Mouse (Mus musculus): ENCODE measurements around the gene Tmem39a. TPM values are rescaled to one million over a fixed set of nuclear protein-coding genes. Genes with fewer than 3 reads are reported as not detected.

Tmem39a gene
- 43.6 TPM for polyA plus RNA-seq (2015; fragmentation: Illumina TruSeq; extraction: RNeasy Lipid Tissue Mini Kit (QIAGEN cat#74804); ENCODE audit: insufficient read depth, low read depth, low replicate concordance)

DNA sequence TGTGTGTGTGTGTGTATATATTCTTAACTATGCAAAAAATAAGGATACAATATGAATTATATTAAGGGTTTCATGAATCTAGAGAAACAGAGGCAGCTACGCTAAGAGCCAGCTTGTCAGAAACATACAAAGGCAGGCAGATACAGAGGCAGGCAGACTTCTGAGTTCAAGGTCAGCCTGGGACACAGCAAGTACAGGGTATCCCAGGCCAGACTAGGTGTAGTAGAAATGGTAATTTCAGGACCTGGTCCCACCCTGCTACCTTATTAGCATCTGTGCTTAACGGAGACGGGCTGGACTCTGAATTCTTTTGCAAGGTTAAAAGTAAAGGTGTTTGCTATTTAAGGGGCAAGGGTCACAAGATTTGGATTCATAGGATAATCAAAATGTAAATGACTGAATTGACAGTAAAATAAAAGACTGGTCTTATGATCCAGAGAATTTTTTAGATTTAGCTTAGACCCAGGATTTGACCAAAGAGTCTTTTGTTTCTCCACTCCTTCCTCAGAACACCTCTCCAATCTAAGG lies at the start of gene Tmem39a:
Gene Tmem39a, plus strand, starts transcription at position 478 of the 528 bp plus-strand sequence.

DNA sequence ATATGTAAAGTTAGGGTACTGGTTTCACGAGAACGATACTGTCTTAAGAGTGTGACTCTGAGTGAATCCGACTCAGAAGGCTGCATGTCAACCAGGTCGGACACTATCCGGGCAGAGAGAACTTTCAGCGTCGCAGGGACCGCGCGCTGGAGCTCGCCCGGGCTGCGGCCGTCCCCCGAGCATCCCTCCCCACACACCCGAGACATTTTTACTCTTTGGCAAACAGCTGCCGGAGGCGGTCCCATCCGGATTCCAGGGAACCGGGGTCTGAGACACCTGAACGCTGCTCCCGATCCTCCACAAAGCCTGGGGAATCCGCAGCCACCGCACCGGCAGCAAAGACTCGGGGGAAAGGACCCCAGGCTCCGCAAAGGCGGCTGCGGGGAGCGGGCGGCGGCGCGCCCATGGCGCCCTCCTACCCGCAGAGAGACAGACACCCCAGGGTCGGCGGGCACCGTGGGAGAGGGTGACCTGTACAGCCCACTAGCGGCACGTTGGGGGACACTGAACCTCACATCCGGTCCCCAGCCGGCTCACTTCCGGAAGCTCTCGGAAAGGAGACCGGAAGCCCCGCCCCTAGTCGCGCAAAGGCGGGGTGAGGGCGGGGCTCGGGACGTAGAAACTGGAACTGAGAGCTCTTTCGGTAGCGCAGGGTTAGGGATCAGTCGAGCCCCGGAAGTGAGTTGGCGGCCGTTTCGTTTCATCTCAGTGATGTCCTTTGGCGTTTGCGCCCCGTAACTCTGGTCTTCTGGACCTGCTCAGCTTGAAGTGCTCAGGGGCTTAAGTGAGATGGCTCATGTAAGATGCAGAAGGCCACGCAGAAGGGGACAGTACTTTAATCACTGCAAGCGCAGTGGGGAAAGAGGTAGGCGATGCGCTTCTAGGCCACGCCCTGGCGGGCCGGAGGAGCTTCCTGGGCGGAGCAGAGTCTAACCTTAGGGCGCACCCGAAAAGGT lies 36.1 kb upstream of the Tmem39a start, which contains the start of gene Timmdc1:
Gene Timmdc1, minus strand, starts transcription at position 535 of the 956 bp plus-strand sequence.

DNA sequence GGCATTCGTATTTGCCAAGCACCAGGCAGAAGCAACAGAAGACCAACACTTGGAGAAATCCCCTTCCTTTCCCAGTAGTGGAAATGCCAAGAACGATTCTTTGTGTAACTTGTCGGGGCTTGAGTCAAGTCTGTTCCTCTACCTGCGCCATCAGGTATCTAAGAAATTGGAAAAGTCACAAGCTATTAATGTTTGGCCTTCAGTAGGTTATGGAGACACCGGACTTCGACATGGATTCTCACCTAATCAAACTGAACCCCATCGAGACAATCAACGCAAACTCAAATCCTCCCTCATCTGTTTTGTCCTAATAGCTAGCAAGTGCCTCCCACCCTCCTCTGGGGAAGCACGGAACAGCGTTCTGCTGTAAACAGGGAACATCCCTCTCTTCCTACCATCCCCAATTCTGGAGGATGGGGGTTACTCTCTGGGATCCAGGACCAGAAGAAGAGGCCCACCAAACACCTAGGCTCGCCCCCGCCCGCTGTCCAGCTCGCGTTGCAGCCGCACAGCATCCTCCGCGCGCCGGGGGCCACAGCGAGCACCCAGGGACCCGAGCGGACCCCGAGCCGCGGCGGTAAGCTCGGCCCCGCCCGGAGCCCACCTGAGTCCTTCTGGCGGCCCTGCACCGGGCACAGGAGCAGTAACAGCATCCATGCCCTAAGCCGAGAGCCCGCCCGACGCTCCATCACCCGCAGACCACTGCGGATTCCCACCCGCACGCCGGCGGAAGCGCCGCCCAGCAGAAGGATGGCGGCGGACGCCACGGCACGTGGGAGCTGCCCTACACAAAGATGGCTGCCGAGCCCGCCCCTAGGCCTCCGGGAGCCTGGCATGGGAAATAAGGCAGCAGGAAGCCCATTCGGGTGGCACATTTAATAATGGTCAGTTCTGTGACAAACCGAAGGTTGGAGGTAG lies 8.8 kb upstream of the Tmem39a start, which contains the start of gene Poglut1:
Gene Poglut1, minus strand, starts transcription at position 780 of the 918 bp plus-strand sequence.

Other genes with a start within 250 kb of the Tmem39a start
- 0.72 TPM for gene Maats1, start 216.6 kb upstream of the Tmem39a start, polyA plus RNA-seq (2015; fragmentation: Illumina TruSeq; extraction: RNeasy Lipid Tissue Mini Kit (QIAGEN cat#74804); ENCODE audit: insufficient read depth, low read depth, low replicate concordance)
- 62.2 TPM for gene Cox17, start 211.7 kb upstream of the Tmem39a start, polyA plus RNA-seq (2015; fragmentation: Illumina TruSeq; extraction: RNeasy Lipid Tissue Mini Kit (QIAGEN cat#74804); ENCODE audit: insufficient read depth, low read depth, low replicate concordance)
- not detected for gene Gm21987, start 211.7 kb upstream of the Tmem39a start, polyA plus RNA-seq (2015; fragmentation: Illumina TruSeq; extraction: RNeasy Lipid Tissue Mini Kit (QIAGEN cat#74804); ENCODE audit: insufficient read depth, low read depth, low replicate concordance)
- gene Popdc2, start 196.5 kb upstream of the Tmem39a start, polyA plus RNA-seq (2015; fragmentation: Illumina TruSeq; extraction: RNeasy Lipid Tissue Mini Kit (QIAGEN cat#74804); ENCODE audit: insufficient read depth, low read depth, low replicate concordance): 0.63 TPM
- 7.4 TPM for gene Pla1a, start 125.6 kb upstream of the Tmem39a start, polyA plus RNA-seq (2015; fragmentation: Illumina TruSeq; extraction: RNeasy Lipid Tissue Mini Kit (QIAGEN cat#74804); ENCODE audit: insufficient read depth, low read depth, low replicate concordance)
- gene Adprh, start 106.0 kb upstream of the Tmem39a start, polyA plus RNA-seq (2015; fragmentation: Illumina TruSeq; extraction: RNeasy Lipid Tissue Mini Kit (QIAGEN cat#74804); ENCODE audit: insufficient read depth, low read depth, low replicate concordance): 5.6 TPM
- not detected for gene Cd80, start 103.1 kb upstream of the Tmem39a start, polyA plus RNA-seq (2015; fragmentation: Illumina TruSeq; extraction: RNeasy Lipid Tissue Mini Kit (QIAGEN cat#74804); ENCODE audit: insufficient read depth, low read depth, low replicate concordance)
- 5.5 TPM for gene Timmdc1, start 36.0 kb upstream of the Tmem39a start, polyA plus RNA-seq (2015; fragmentation: Illumina TruSeq; extraction: RNeasy Lipid Tissue Mini Kit (QIAGEN cat#74804); ENCODE audit: insufficient read depth, low read depth, low replicate concordance)
- gene Poglut1, start 8.4 kb upstream of the Tmem39a start, polyA plus RNA-seq (2015; fragmentation: Illumina TruSeq; extraction: RNeasy Lipid Tissue Mini Kit (QIAGEN cat#74804); ENCODE audit: insufficient read depth, low read depth, low replicate concordance): 9.7 TPM
- 10.2 TPM for gene Arhgap31, start 154.6 kb downstream of the Tmem39a start, polyA plus RNA-seq (2015; fragmentation: Illumina TruSeq; extraction: RNeasy Lipid Tissue Mini Kit (QIAGEN cat#74804); ENCODE audit: insufficient read depth, low read depth, low replicate concordance)
- 17.1 TPM for gene B4galt4, start 183.6 kb downstream of the Tmem39a start, polyA plus RNA-seq (2015; fragmentation: Illumina TruSeq; extraction: RNeasy Lipid Tissue Mini Kit (QIAGEN cat#74804); ENCODE audit: insufficient read depth, low read depth, low replicate concordance)
- gene Upk1b, start 241.6 kb downstream of the Tmem39a start, polyA plus RNA-seq (2015; fragmentation: Illumina TruSeq; extraction: RNeasy Lipid Tissue Mini Kit (QIAGEN cat#74804); ENCODE audit: insufficient read depth, low read depth, low replicate concordance): 9.7 TPM

All from pancreas, adult 10 weeks (tissue).